Mouse (Mus musculus) heart, postnatal 0 days (tissue): Measurements from ENCODE around the gene Unc5cl. TPM values are rescaled to one million over a fixed set of nuclear protein-coding genes. Genes with fewer than 3 reads are reported as not detected.

ENCODE experiments used
- ATAC-seq: fragments of 200-750 bp; cut with Nextera tagmentation; 2 replicates; pipeline ENCODE4 v1.8.0; 2017; ENCODE audit warnings: low read depth, moderate number of reproducible peaks, moderate library complexity; ENCODE audit not compliant: insufficient read depth
- DNase-seq: peaks from one replicate; pipeline ENCODE4 v3.0.0-alpha.2; 2016; ENCODE audit warnings: low spot score
- H3K27ac ChIP-seq: fragments of 300-500 bp; sonication (generic); 2 replicates; pipeline ENCODE4 v1.5.1; 2014; ENCODE audit warnings: low read depth, mild to moderate bottlenecking
- H3K27me3 ChIP-seq: fragments of 300-500 bp; sonication (generic); 2 replicates; pipeline ENCODE4 v1.6.1; 2014; ENCODE audit warnings: low read length, mixed read lengths; ENCODE audit not compliant: control insufficient read depth, insufficient read depth
- H3K36me3 ChIP-seq: fragments of 300-500 bp; sonication (generic); replicated peaks from 2 replicates; pipeline ENCODE4 v1.6.1; 2014; ENCODE audit warnings: low read length, mixed read lengths; ENCODE audit not compliant: control insufficient read depth, insufficient read depth
- H3K4me1 ChIP-seq: fragments of 300-500 bp; sonication (generic); 2 replicates; pipeline ENCODE4 v1.6.1; 2014; ENCODE audit warnings: antibody characterized with exemption; ENCODE audit not compliant: control insufficient read depth, insufficient read depth
- H3K4me2 ChIP-seq: fragments of 300-500 bp; sonication (generic); 2 replicates; pipeline ENCODE4 v1.6.1; 2014; ENCODE audit warnings: low read depth, mild to moderate bottlenecking, low read length, moderate library complexity
- H3K4me3 ChIP-seq: fragments of 300-500 bp; sonication (generic); 2 replicates; pipeline ENCODE4 v1.5.1; 2014; ENCODE audit warnings: low read depth, low read length
- H3K9ac ChIP-seq: fragments of 300-500 bp; sonication (generic); replicated peaks from 2 replicates; pipeline ENCODE4 v1.6.1; 2014; ENCODE audit warnings: low read depth, low read length, mixed read lengths
- H3K9me3 ChIP-seq: fragments of 300-500 bp; sonication (generic); replicated peaks from 2 replicates; pipeline ENCODE4 v1.6.1; 2016; ENCODE audit warnings: low read length; ENCODE audit not compliant: control insufficient read depth
- CTCF ChIP-seq: IDR thresholded peaks from 2 replicates; pipeline ENCODE4 v1.5.1; 2016; ENCODE audit warnings: antibody characterized with exemption, control low read depth, low read depth
- EP300 ChIP-seq: IDR thresholded peaks from 2 replicates; pipeline ENCODE4 v1.6.1; 2016; ENCODE audit warnings: antibody characterized with exemption, low read depth
- WGBS: fragments of 180-500 bp; shearing (Covaris S2); extraction: QIAGEN DNeasy Blood & Tissue Kit; methylation state at CpG from one replicate; pipeline ENCODE4 v1.1.7; 2014; 5-methylcytosine and 5-hydroxymethylcytosine counted together
- polyA plus RNA-seq: library from polyadenylated mRNA; unstranded; fragments of >200 nt; fragmentation: Nextera tagmentation; extraction: Ambion mirVana; gene quantifications from 2 replicates; pipeline ENCODE4 v1.2.1, GENCODE M21; 2015
- total RNA-seq: library from RNA; depleted of rRNA; stranded (reverse); fragments of >200 nt; gene quantifications from 2 replicates; pipeline ENCODE4 v1.2.3, GENCODE M21; 2014; ENCODE audit warnings: low replicate concordance

The Unc5cl gene
- total and polyA plus RNA-seq, 2 experiments from 2014 or later = not detected

DNA sequence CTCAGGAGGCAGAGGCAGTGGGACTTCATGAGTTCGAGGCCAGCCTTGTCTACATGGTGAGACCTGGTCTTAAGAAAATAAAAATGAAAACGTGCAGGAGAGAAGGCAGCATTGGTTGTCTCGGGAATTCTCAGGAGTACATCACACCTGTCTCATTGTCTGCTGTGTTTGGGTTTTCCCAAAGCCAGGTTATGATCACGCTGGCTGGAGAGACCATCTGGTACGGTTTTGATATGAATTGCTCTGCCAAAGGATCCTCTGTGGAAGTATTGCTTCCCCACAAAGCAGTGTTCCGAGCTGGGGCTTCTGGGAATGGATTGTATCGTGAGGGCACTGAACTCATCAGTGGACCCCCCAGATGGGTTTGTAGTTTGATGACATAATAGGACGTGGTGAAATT lies 20.7 kb downstream of the Unc5cl start:
- H3K9me3 ChIP-seq = no peaks in the 10 kb centered on the region
- H3K4me1 ChIP-seq = no peaks in the 10 kb centered on the region
- H3K9ac ChIP-seq = no peak overlapping the region
- H3K27ac ChIP-seq = no peak overlapping the region
- H3K4me3 ChIP-seq = no peak overlapping the region
- H3K36me3 ChIP-seq = no peaks in the 10 kb centered on the region
- no peak for DNase-seq
- WGBS = 73% methylated on average over 8 of the region's 8 CpGs
- no peak overlapping the region for H3K4me2 ChIP-seq
- no peak for ATAC-seq
- no peaks in the 10 kb centered on the region for H3K27me3 ChIP-seq
- TF ChIP-seq EP300 = no peak
- no peak for TF ChIP-seq CTCF

GRCm38 (mm10) chr17:48479952-48480351 lies 25.3 kb downstream of the Unc5cl start:
- WGBS = 80% methylated on average over 10 of the region's 10 CpGs
- no peaks in the 10 kb centered on the region for H3K9me3 ChIP-seq
- H3K4me3 ChIP-seq = no peak overlapping the region
- no peak overlapping the region for H3K9ac ChIP-seq
- H3K4me1 ChIP-seq = no peaks in the 10 kb centered on the region
- no peaks in the 10 kb centered on the region for H3K36me3 ChIP-seq
- no peak for ATAC-seq
- DNase-seq = no peak
- no peak overlapping the region for H3K27ac ChIP-seq
- H3K27me3 ChIP-seq = no peaks in the 10 kb centered on the region
- TF ChIP-seq EP300 (no peak), CTCF (no peak)
- no peak overlapping the region for H3K4me2 ChIP-seq

DNA sequence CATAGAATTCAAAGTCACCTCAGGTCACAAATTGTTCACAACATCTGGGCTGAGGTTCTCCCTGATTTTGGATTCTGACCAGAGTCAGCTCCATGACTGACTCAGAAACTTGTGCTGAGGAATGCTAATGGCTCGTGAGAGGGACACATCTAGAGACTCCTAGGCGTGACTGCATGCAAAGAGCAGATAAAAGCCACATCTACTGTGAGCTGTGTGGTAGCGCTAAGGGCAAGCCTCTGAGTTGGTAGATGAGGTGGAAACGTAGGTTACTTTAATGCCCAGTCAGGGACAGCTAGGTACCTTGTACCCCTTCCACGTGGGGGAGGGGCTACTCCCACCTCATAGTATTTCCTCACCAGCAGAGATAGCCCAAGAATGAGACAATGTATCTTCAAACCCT lies 29.1 kb downstream of the Unc5cl start:
- no peak overlapping the region for H3K9ac ChIP-seq
- no peak overlapping the region for H3K4me2 ChIP-seq
- WGBS = 55% methylated on average over 5 of the region's 5 CpGs
- no peaks in the 10 kb centered on the region for H3K4me1 ChIP-seq
- H3K27me3 ChIP-seq = no peaks in the 10 kb centered on the region
- H3K9me3 ChIP-seq = no peaks in the 10 kb centered on the region
- H3K4me3 ChIP-seq = no peak overlapping the region
- no peak overlapping the region for H3K27ac ChIP-seq
- no peaks in the 10 kb centered on the region for H3K36me3 ChIP-seq
- TF ChIP-seq EP300 (no peak), CTCF (no peak)
- DNase-seq (no peak), ATAC-seq (no peak)

DNA sequence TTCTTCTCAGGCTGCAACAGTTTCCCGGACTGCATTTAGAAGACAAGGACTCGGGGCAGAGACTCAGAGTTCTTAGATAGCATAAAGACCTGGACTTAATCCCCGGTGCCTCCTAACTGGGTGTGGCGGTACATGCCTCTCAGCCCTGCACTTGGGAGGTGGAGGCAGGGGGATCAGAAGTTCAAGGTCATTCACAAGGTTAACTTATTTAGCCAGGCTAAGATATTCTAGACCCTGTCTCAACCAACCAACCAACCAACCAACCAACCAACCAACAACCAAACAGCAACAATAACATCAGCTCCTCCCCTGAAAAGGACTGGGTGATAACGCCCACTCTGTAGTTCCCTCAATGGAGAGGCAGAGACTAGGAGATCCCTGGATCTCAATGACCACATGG lies 29.5 kb downstream of the Unc5cl start:
- H3K4me1 ChIP-seq = no peaks in the 10 kb centered on the region
- H3K9me3 ChIP-seq = no peaks in the 10 kb centered on the region
- WGBS = 79% methylated on average over 5 of the region's 5 CpGs
- no peak overlapping the region for H3K4me3 ChIP-seq
- ATAC-seq = no peak
- TF ChIP-seq CTCF (no peak), EP300 (no peak)
- H3K27ac ChIP-seq = no peak overlapping the region
- H3K9ac ChIP-seq = no peak overlapping the region
- H3K4me2 ChIP-seq = no peak overlapping the region
- no peaks in the 10 kb centered on the region for H3K36me3 ChIP-seq
- no peak for DNase-seq
- no peaks in the 10 kb centered on the region for H3K27me3 ChIP-seq

DNA sequence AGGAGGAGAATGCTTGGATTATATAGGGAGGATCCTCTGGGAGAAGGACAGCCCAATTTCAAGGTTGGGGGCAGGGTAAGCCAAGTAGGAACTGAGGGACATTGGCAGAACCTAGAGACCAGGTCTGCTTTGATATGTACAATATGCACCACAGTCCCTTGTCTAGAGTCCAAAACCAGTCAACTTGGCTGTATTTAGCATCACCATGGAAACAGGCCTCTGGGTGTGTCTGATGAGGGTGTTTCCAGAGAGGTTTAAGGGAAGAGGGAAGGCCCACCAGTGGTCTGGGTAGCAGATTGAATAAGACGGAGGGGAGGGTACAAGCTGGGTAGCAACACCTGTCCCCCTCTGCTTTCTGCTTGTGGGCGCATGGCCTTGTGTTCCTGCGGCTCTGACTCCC lies 34.8 kb downstream of the Unc5cl start:
- no peaks in the 10 kb centered on the region for H3K9me3 ChIP-seq
- TF ChIP-seq CTCF (no peak), EP300 (no peak)
- H3K27me3 ChIP-seq = no peaks in the 10 kb centered on the region
- DNase-seq = no peak
- no peaks in the 10 kb centered on the region for H3K36me3 ChIP-seq
- H3K9ac ChIP-seq = no peak overlapping the region
- no peak overlapping the region for H3K4me2 ChIP-seq
- WGBS = 81% methylated on average over 3 of the region's 3 CpGs
- no peak overlapping the region for H3K27ac ChIP-seq
- no peak for ATAC-seq
- H3K4me1 ChIP-seq = no peaks in the 10 kb centered on the region
- no peak overlapping the region for H3K4me3 ChIP-seq

- WGBS = 90% methylated on average over 8 of the region's 8 CpGs
- ATAC-seq = no peak
- DNase-seq = no peak
- Histone ChIP-seq H3K4me2 (no peak overlapping the region), H3K4me1 (no peaks in the 10 kb centered on the region), H3K9me3 (no peaks in the 10 kb centered on the region), H3K4me3 (no peak overlapping the region), H3K27me3 (no peaks in the 10 kb centered on the region), H3K9ac (no peak overlapping the region), H3K27ac (no peak overlapping the region), H3K36me3 (no peaks in the 10 kb centered on the region)
- TF ChIP-seq EP300 (no peak), CTCF (no peak)
Measured at GRCm38 (mm10) chr17:48492621-48493020, 37.9 kb downstream of the Unc5cl start.
